Mouse (Mus musculus) limb, embryonic 13.5 days (tissue): ENCODE measurements around the gene Tmem117. TPM values are rescaled to one million over a fixed set of nuclear protein-coding genes. Genes with fewer than 3 reads are reported as not detected.

Experiments
- ATAC-seq: fragments of 200-750 bp; cut with Nextera tagmentation; 2 replicates; pipeline ENCODE4 v1.8.0; 2017; ENCODE audit warnings: low read depth, moderate number of reproducible peaks, moderate TSS enrichment; ENCODE audit not compliant: low FRiP score
- H3K27ac ChIP-seq: fragments of 300-500 bp; sonication (generic); 2 replicates; pipeline ENCODE4 v1.5.1; 2015; ENCODE audit warnings: inconsistent platforms, mild to moderate bottlenecking, moderate library complexity
- H3K27me3 ChIP-seq: fragments of 300-500 bp; sonication (generic); 2 replicates; pipeline ENCODE4 v1.6.1; 2015; ENCODE audit warnings: mild to moderate bottlenecking, inconsistent platforms
- H3K36me3 ChIP-seq: fragments of 300-500 bp; sonication (generic); 2 replicates; pipeline ENCODE4 v1.6.1; 2015; ENCODE audit warnings: inconsistent platforms, mild to moderate bottlenecking, moderate library complexity
- H3K4me1 ChIP-seq: fragments of 300-500 bp; sonication (generic); 2 replicates; pipeline ENCODE4 v1.6.1; 2015; ENCODE audit warnings: inconsistent platforms
- H3K4me2 ChIP-seq: fragments of 300-500 bp; sonication (generic); replicated peaks from 2 replicates; pipeline ENCODE4 v1.6.1; 2015; ENCODE audit warnings: inconsistent platforms, mild to moderate bottlenecking, moderate library complexity
- H3K4me3 ChIP-seq: fragments of 300-500 bp; sonication (generic); 2 replicates; pipeline ENCODE4 v1.5.1; 2015; ENCODE audit warnings: moderate library complexity, mild to moderate bottlenecking, inconsistent platforms
- H3K9ac ChIP-seq: fragments of 300-500 bp; sonication (generic); 2 replicates; pipeline ENCODE4 v1.6.1; 2015; ENCODE audit warnings: mild to moderate bottlenecking, inconsistent platforms
- H3K9me3 ChIP-seq: fragments of 300-500 bp; sonication (generic); 2 replicates; pipeline ENCODE4 v1.6.1; 2016; ENCODE audit warnings: inconsistent platforms
- WGBS: fragments of 180-500 bp; shearing (Covaris S2); methylation state at CpG from one replicate; pipeline ENCODE4 v1.1.7; 2015; 5-methylcytosine and 5-hydroxymethylcytosine counted together
- polyA plus RNA-seq: library from polyadenylated mRNA; unstranded; fragments of >200 nt; fragmentation: Nextera tagmentation; extraction: Ambion mirVana; gene quantifications from 2 replicates; pipeline ENCODE4 v1.2.1, GENCODE M21; 2015

Gene Tmem117
- polyA plus RNA-seq, 1 experiment from 2014 or later, result 5.5 TPM

GRCm38 (mm10) chr15:95144131-95144530 is 515.1 kb downstream of the Tmem117 start:
- WGBS, result 38% methylated on average over 2 of the region's 2 CpGs
- H3K27ac ChIP-seq, result no peak overlapping the region
- H3K9ac ChIP-seq, result no peak overlapping the region
- no peaks in the 10 kb centered on the region for H3K36me3 ChIP-seq
- H3K4me2 ChIP-seq, result no peak overlapping the region
- ATAC-seq, result no peak
- H3K4me3 ChIP-seq, result no peak overlapping the region
- H3K27me3 ChIP-seq, result no peaks in the 10 kb centered on the region
- H3K9me3 ChIP-seq, result no peaks in the 10 kb centered on the region
- H3K4me1 ChIP-seq, result peaks cover 4% of the 10 kb centered on the region; the same call in 1 of the 2 replicates

GRCm38 (mm10) chr15:95145118-95145517 is 516.1 kb downstream of the Tmem117 start:
- ATAC-seq, result no peak

More at GRCm38 (mm10) chr15:95145118-95145517, 516.1 kb downstream of the Tmem117 start:
- Histone ChIP-seq H3K4me1 (peaks cover 4% of the 10 kb centered on the region; the same call in 1 of the 2 replicates), H3K27me3 (no peaks in the 10 kb centered on the region), H3K4me2 (no peak overlapping the region), H3K27ac (no peak overlapping the region), H3K9ac (no peak overlapping the region), H3K36me3 (no peaks in the 10 kb centered on the region), H3K9me3 (no peaks in the 10 kb centered on the region), H3K4me3 (no peak overlapping the region)
- WGBS, result 91% methylated on average over 2 of the region's 2 CpGs

Other genes with a start within 250 kb of the Tmem117 start
- gene Adamts20, start 163.8 kb upstream of the Tmem117 start, polyA plus RNA-seq, result 4.0 and 4.1 TPM in 2 replicates
- 8.7 and 9.3 TPM in 2 replicates for gene Pus7l, start 85.7 kb upstream of the Tmem117 start, polyA plus RNA-seq
- 4.6 and 5.3 TPM in 2 replicates for gene Irak4, start 85.6 kb upstream of the Tmem117 start, polyA plus RNA-seq
- 70.5 and 71.1 TPM in 2 replicates for gene Twf1, start 39.3 kb upstream of the Tmem117 start, polyA plus RNA-seq